Mouse (Mus musculus): ENCODE measurements around the gene Dppa2. TPM values are rescaled to one million over a fixed set of nuclear protein-coding genes. Genes with fewer than 3 reads are reported as not detected.
"Not testable (repeated sequence)": the region's sequence is repeated elsewhere in the genome, so short reads cannot be mapped to it uniquely, and the experiment has no call there.

The Dppa2 gene
- polyA plus RNA-seq (2017; shearing (Covaris generic)): not detected

- ATAC-seq: no peak
These were observed at the start of gene Dppa2 for GRCm38 (mm10) chr16:48303509-48303908. Gene Dppa2, plus strand, starts transcription at chr16:48303908.

GRCm38 (mm10) chr16:48254584-48254983, 49.1 kb upstream of the Dppa2 start:
- ATAC-seq: no peak

GRCm38 (mm10) chr16:48259519-48259918, 44.2 kb upstream of the Dppa2 start:
- ATAC-seq: no peak

GRCm38 (mm10) chr16:48262901-48263300, 40.8 kb upstream of the Dppa2 start:
- no peak for ATAC-seq

GRCm38 (mm10) chr16:48265856-48266255, 37.9 kb upstream of the Dppa2 start:
- ATAC-seq: no peak

- ATAC-seq: no peak
These were observed 26.8 kb upstream of the Dppa2 start for GRCm38 (mm10) chr16:48276940-48277339.

GRCm38 (mm10) chr16:48280883-48281282, 22.8 kb upstream of the Dppa2 start:
- no peak for ATAC-seq

GRCm38 (mm10) chr16:48282801-48283200, 20.9 kb upstream of the Dppa2 start:
- ATAC-seq: no peak

- no peak for ATAC-seq
These were observed 20.2 kb upstream of the Dppa2 start, which contains the start of gene Dppa4 for GRCm38 (mm10) chr16:48283517-48283916. Gene Dppa4, plus strand, starts transcription at chr16:48283733.

GRCm38 (mm10) chr16:48285517-48285916, 18.2 kb upstream of the Dppa2 start:
- no peak for ATAC-seq

GRCm38 (mm10) chr16:48297384-48298136, 6.1 kb upstream of the Dppa2 start:
- ATAC-seq: no peak

GRCm38 (mm10) chr16:48299884-48300283, 3.8 kb upstream of the Dppa2 start:
- no peak for ATAC-seq

- ATAC-seq: no peak
These were observed 275 bp downstream of the Dppa2 start for GRCm38 (mm10) chr16:48303983-48304382.

- ATAC-seq: not testable (repeated sequence)
These were observed 5.2 kb downstream of the Dppa2 start for GRCm38 (mm10) chr16:48308916-48309315.

GRCm38 (mm10) chr16:48309912-48310630, 6.4 kb downstream of the Dppa2 start:
- ATAC-seq: no peak

GRCm38 (mm10) chr16:48315294-48315693, 11.6 kb downstream of the Dppa2 start:
- no peak for ATAC-seq

GRCm38 (mm10) chr16:48320781-48321180, 17.1 kb downstream of the Dppa2 start:
- no peak for ATAC-seq

- no peak for ATAC-seq
These were observed 19.4 kb downstream of the Dppa2 start for GRCm38 (mm10) chr16:48323133-48323532.

- ATAC-seq: no peak
These were observed 20.1 kb downstream of the Dppa2 start for GRCm38 (mm10) chr16:48323602-48324345.

- no peak for ATAC-seq
These were observed 23.2 kb downstream of the Dppa2 start for GRCm38 (mm10) chr16:48326903-48327302.

GRCm38 (mm10) chr16:48328420-48328819, 24.7 kb downstream of the Dppa2 start:
- ATAC-seq: no peak

- ATAC-seq: no peak
These were observed 28.1 kb downstream of the Dppa2 start for GRCm38 (mm10) chr16:48331822-48332221.

- no peak for ATAC-seq
These were observed 31.6 kb downstream of the Dppa2 start for GRCm38 (mm10) chr16:48335326-48335725.
